In genomic region chr14:79426730-79427365, GRCm38 (mm10) we compare ENCODE assay signal across 9 mouse cellular contexts. TPM values are rescaled to one million over a fixed set of nuclear protein-coding genes. Genes with fewer than 3 reads are reported as not detected.
DNase-seq lines count a peak whose midpoint lies in the region; ATAC-seq and TF ChIP-seq lines count a peak whose summit lies in the region.
"Not testable (repeated sequence)": the region's sequence is repeated elsewhere in the genome, so short reads cannot be mapped to it uniquely, and the experiment has no call there.
"Had no signal": no experiment of that assay in that cellular context is flagged by ENCODE, and none has a peak within 500 bp of the region (broad histone marks: within the 10 kb centered on the region; RNA-seq: fewer than 3 reads in every experiment).

No protein-coding gene starts in this region.

- H3K27me3 ChIP-seq in embryonic facial prominence, embryonic 13.5 days; hindbrain, embryonic 12.5 days; kidney, postnatal 0 days (ENCODE audit: insufficient read depth, low read length); liver, embryonic 16.5 days (ENCODE audit: control insufficient read depth, insufficient read depth, low read depth, low read length); midbrain, embryonic 15.5 days (replicated peaks): not testable (repeated sequence)

- peaks cover 14% of the 10 kb centered on the region; the same call in 1 of the 2 replicates for H3K9me3 ChIP-seq in embryonic facial prominence, embryonic 13.5 days
- H3K9me3 ChIP-seq in hindbrain, embryonic 12.5 days (replicated peaks); kidney, postnatal 0 days (replicated peaks; ENCODE audit: low read length); liver, embryonic 16.5 days (replicated peaks; ENCODE audit: control insufficient read depth, low read length); midbrain, embryonic 15.5 days: not testable (repeated sequence)

- not testable (repeated sequence) for TF ChIP-seq POLR2A in bone marrow macrophage, adult 2 months (IDR thresholded peaks at IDR 0.05; ENCODE audit: borderline replicate concordance, low read depth, low read length)

- ATAC-seq in embryonic facial prominence, embryonic 13.5 days (ENCODE audit: insufficient number of reproducible peaks, insufficient read depth, low FRiP score, low TSS enrichment, low read depth), result 0 out of 2 replicates have a peak, but pooled peaks have one; percentile 29
- ATAC-seq in granulocyte monocyte progenitor cell, adult 5-6 weeks (replicated peaks; ENCODE audit: poor library complexity, severe bottlenecking), result peak; percentile 2
- ATAC-seq in hindbrain, embryonic 12.5 days (ENCODE audit: low FRiP score), result peak; percentile 69
- ATAC-seq in kidney, postnatal 0 days (replicated peaks; ENCODE audit: low FRiP score, low read depth), result peak; percentile 5; the same call in 1 of the 2 replicates
- peak; percentile 7; the same call in 1 of the 2 replicates for ATAC-seq in liver, embryonic 16.5 days (ENCODE audit: low read depth)
- ATAC-seq in midbrain, embryonic 15.5 days (replicated peaks), result peak; percentile 73

- H3K27ac ChIP-seq in bone marrow macrophage, adult 2 months (ENCODE audit: insufficient read depth, low read depth, low read length), result peak overlapping the region; percentile 73
- peak overlapping the region; percentile 82 for H3K27ac ChIP-seq in embryonic facial prominence, embryonic 13.5 days
- peak overlapping the region; percentile 89; the same call in 1 of the 2 replicates for H3K27ac ChIP-seq in hindbrain, embryonic 12.5 days
- H3K27ac ChIP-seq in kidney, postnatal 0 days, result peak overlapping the region; percentile 81
- peak overlapping the region; percentile 97 for H3K27ac ChIP-seq in liver, embryonic 16.5 days (ENCODE audit: low read length)
- H3K27ac ChIP-seq in midbrain, embryonic 15.5 days, result peak overlapping the region; percentile 89

- H3K4me1 ChIP-seq in bone marrow macrophage, adult 2 months (ENCODE audit: control insufficient read depth, insufficient read depth, low read length); embryonic facial prominence, embryonic 13.5 days; hindbrain, embryonic 12.5 days; kidney, postnatal 0 days (replicated peaks; ENCODE audit: insufficient read depth, low read length); liver, embryonic 16.5 days (ENCODE audit: control insufficient read depth, low read depth, low read length); midbrain, embryonic 15.5 days: not testable (repeated sequence)

- H3K36me3 ChIP-seq in embryonic facial prominence, embryonic 13.5 days, result peaks cover 25% of the 10 kb centered on the region
- H3K36me3 ChIP-seq in hindbrain, embryonic 12.5 days, result peaks cover 14% of the 10 kb centered on the region
- not testable (repeated sequence) for H3K36me3 ChIP-seq in kidney, postnatal 0 days (ENCODE audit: insufficient read depth, low read length); liver, embryonic 16.5 days (ENCODE audit: control insufficient read depth, insufficient read depth)
- H3K36me3 ChIP-seq in midbrain, embryonic 15.5 days (replicated peaks), result peaks cover 11% of the 10 kb centered on the region; the same call in 1 of the 2 replicates

- 61% methylated on average over 12 of the region's 59 CpGs for WGBS in embryonic facial prominence, embryonic 13.5 days
- 61% methylated on average over 8 of the region's 59 CpGs for WGBS in hindbrain, embryonic 12.5 days
- 84% methylated on average over 5 of the region's 59 CpGs for WGBS in kidney, postnatal 0 days
- 79% methylated on average over 7 of the region's 59 CpGs for WGBS in liver, embryonic 16.5 days (ENCODE audit: insufficient replicate concordance)
- 57% methylated on average over 12 of the region's 59 CpGs for WGBS in midbrain, embryonic 15.5 days

- H3K4me2 ChIP-seq in embryonic facial prominence, embryonic 13.5 days, result peak overlapping the region; percentile 55
- H3K4me2 ChIP-seq in hindbrain, embryonic 12.5 days (replicated peaks), result peak overlapping the region; percentile 51
- peak overlapping the region; percentile 50 for H3K4me2 ChIP-seq in kidney, postnatal 0 days (ENCODE audit: low read length)
- peak overlapping the region; percentile 61 for H3K4me2 ChIP-seq in liver, embryonic 16.5 days (ENCODE audit: low read depth, low read length)
- H3K4me2 ChIP-seq in midbrain, embryonic 15.5 days, result peak overlapping the region; percentile 51

- peak overlapping the region; percentile 56 for H3K4me3 ChIP-seq in bone marrow macrophage, adult 2 months (ENCODE audit: insufficient read depth, low read length)
- H3K4me3 ChIP-seq in embryonic facial prominence, embryonic 13.5 days, result peak overlapping the region; percentile 52
- peak overlapping the region; percentile 55 for H3K4me3 ChIP-seq in hindbrain, embryonic 12.5 days
- H3K4me3 ChIP-seq in kidney, postnatal 0 days (replicated peaks; ENCODE audit: low read depth, low read length), result peak overlapping the region; percentile 36
- peak overlapping the region; percentile 70 for H3K4me3 ChIP-seq in liver, embryonic 16.5 days (ENCODE audit: low read depth, low read length)
- H3K4me3 ChIP-seq in midbrain, embryonic 15.5 days, result peak overlapping the region; percentile 59

- not testable (repeated sequence) for DNase-seq in kidney, postnatal 0 days (ENCODE audit: low spot score)
- peak; percentile 35 for DNase-seq in testis, postnatal 14 days (ENCODE audit: low spot score)

- TF ChIP-seq CTCF in bone marrow macrophage, adult 2 months (IDR thresholded peaks at IDR 0.05; ENCODE audit: low read depth, low read length); kidney, postnatal 0 days (IDR thresholded peaks at IDR 0.05; ENCODE audit: low read depth): not testable (repeated sequence)

- H3K9ac ChIP-seq in embryonic facial prominence, embryonic 13.5 days, result peak overlapping the region; percentile 72
- H3K9ac ChIP-seq in hindbrain, embryonic 12.5 days, result peak overlapping the region; percentile 58; the same call in 1 of the 2 replicates
- peak overlapping the region; percentile 54 for H3K9ac ChIP-seq in kidney, postnatal 0 days (ENCODE audit: low read depth, low read length)
- H3K9ac ChIP-seq in liver, embryonic 16.5 days (ENCODE audit: low read depth, low read length), result peak overlapping the region; percentile 73
- H3K9ac ChIP-seq in midbrain, embryonic 15.5 days, result peak overlapping the region; percentile 63

RNA-seq across cellular contexts. Expression of gene Kbtbd7, which starts 0.5 kb away (rescaled TPM):
- 6.5 and 8.7 TPM in 2 replicates for polyA plus RNA-seq in bone marrow macrophage, adult 2 months (2012; ENCODE audit: insufficient read depth, insufficient read length, missing spikeins)
- 12.6 and 13.3 TPM in 2 replicates for polyA plus RNA-seq in embryonic facial prominence, embryonic 13.5 days (2015; fragmentation: Nextera tagmentation; extraction: Ambion mirVana)
- 6.0 and 10.0 TPM in 2 replicates for total RNA-seq in granulocyte monocyte progenitor cell, adult 5-6 weeks (2014; fragmentation: Nextera tagmentation)
- 13.9 and 15.7 TPM in 2 replicates for total RNA-seq in granulocyte monocyte progenitor cell, adult 5-6 weeks (2017)
- 22.6 and 23.1 TPM in 2 replicates for polyA plus RNA-seq in hindbrain, embryonic 12.5 days (2016; fragmentation: Nextera tagmentation; extraction: Ambion mirVana)
- 9.7 and 10.1 TPM in 2 replicates for polyA plus RNA-seq in kidney, postnatal 0 days (2015; fragmentation: Nextera tagmentation; extraction: Ambion mirVana)
- polyA plus RNA-seq in liver, embryonic 16.5 days (2015; fragmentation: Nextera tagmentation; extraction: Ambion mirVana), result 3.2 and 3.4 TPM in 2 replicates
- 21.3 and 22.6 TPM in 2 replicates for polyA plus RNA-seq in midbrain, embryonic 15.5 days (2015; fragmentation: Nextera tagmentation; extraction: Ambion mirVana)

RNA-seq across cellular contexts. Expression of gene Kbtbd6, which starts 24.8 kb away (rescaled TPM):
- 0.50 and 1.0 TPM in 2 replicates for polyA plus RNA-seq in bone marrow macrophage, adult 2 months (2012; ENCODE audit: insufficient read depth, insufficient read length, missing spikeins)
- 2.6 and 3.1 TPM in 2 replicates for polyA plus RNA-seq in embryonic facial prominence, embryonic 13.5 days (2015; fragmentation: Nextera tagmentation; extraction: Ambion mirVana)
- 0.77 and 1.3 TPM in 2 replicates for total RNA-seq in granulocyte monocyte progenitor cell, adult 5-6 weeks (2014; fragmentation: Nextera tagmentation)
- total RNA-seq in granulocyte monocyte progenitor cell, adult 5-6 weeks (2017), result 6.2 and 7.2 TPM in 2 replicates
- 3.1 and 4.5 TPM in 2 replicates for polyA plus RNA-seq in hindbrain, embryonic 12.5 days (2016; fragmentation: Nextera tagmentation; extraction: Ambion mirVana)
- 2.0 and 2.1 TPM in 2 replicates for polyA plus RNA-seq in kidney, postnatal 0 days (2015; fragmentation: Nextera tagmentation; extraction: Ambion mirVana)
- 2.5 and 2.9 TPM in 2 replicates for polyA plus RNA-seq in liver, embryonic 16.5 days (2015; fragmentation: Nextera tagmentation; extraction: Ambion mirVana)
- 1.7 and 1.9 TPM in 2 replicates for polyA plus RNA-seq in midbrain, embryonic 15.5 days (2015; fragmentation: Nextera tagmentation; extraction: Ambion mirVana)
- total RNA-seq: gastrocnemius, postnatal 25 days had no signal

RNA-seq across cellular contexts. Expression of gene Mtrf1, which starts 29.3 kb away (rescaled TPM):
- polyA plus RNA-seq in bone marrow macrophage, adult 2 months (2012; ENCODE audit: insufficient read depth, insufficient read length, missing spikeins), result 6.6 and 8.3 TPM in 2 replicates
- polyA plus RNA-seq in embryonic facial prominence, embryonic 13.5 days (2015; fragmentation: Nextera tagmentation; extraction: Ambion mirVana), result 11.4 and 12.0 TPM in 2 replicates
- total RNA-seq in granulocyte monocyte progenitor cell, adult 5-6 weeks (2014; fragmentation: Nextera tagmentation), result 12.0 and 12.8 TPM in 2 replicates
- total RNA-seq in granulocyte monocyte progenitor cell, adult 5-6 weeks (2017), result 21.0 and 31.2 TPM in 2 replicates
- polyA plus RNA-seq in hindbrain, embryonic 12.5 days (2016; fragmentation: Nextera tagmentation; extraction: Ambion mirVana), result 9.8 and 11.1 TPM in 2 replicates
- 10.9 and 12.2 TPM in 2 replicates for polyA plus RNA-seq in kidney, postnatal 0 days (2015; fragmentation: Nextera tagmentation; extraction: Ambion mirVana)
- 3.5 and 4.3 TPM in 2 replicates for polyA plus RNA-seq in liver, embryonic 16.5 days (2015; fragmentation: Nextera tagmentation; extraction: Ambion mirVana)
- 10.8 and 11.2 TPM in 2 replicates for polyA plus RNA-seq in midbrain, embryonic 15.5 days (2015; fragmentation: Nextera tagmentation; extraction: Ambion mirVana)

RNA-seq across cellular contexts. Expression of gene Naa16, which starts 36.3 kb away (rescaled TPM):
- 24.1 and 25.4 TPM in 2 replicates for polyA plus RNA-seq in bone marrow macrophage, adult 2 months (2012; ENCODE audit: insufficient read depth, insufficient read length, missing spikeins)
- polyA plus RNA-seq in embryonic facial prominence, embryonic 13.5 days (2015; fragmentation: Nextera tagmentation; extraction: Ambion mirVana), result 51.0 and 51.6 TPM in 2 replicates
- 51.5 and 55.2 TPM in 2 replicates for total RNA-seq in granulocyte monocyte progenitor cell, adult 5-6 weeks (2014; fragmentation: Nextera tagmentation)
- total RNA-seq in granulocyte monocyte progenitor cell, adult 5-6 weeks (2017), result 47.0 and 47.3 TPM in 2 replicates
- polyA plus RNA-seq in hindbrain, embryonic 12.5 days (2016; fragmentation: Nextera tagmentation; extraction: Ambion mirVana), result 33.9 and 39.4 TPM in 2 replicates
- polyA plus RNA-seq in kidney, postnatal 0 days (2015; fragmentation: Nextera tagmentation; extraction: Ambion mirVana), result 30.7 and 32.5 TPM in 2 replicates
- 21.3 and 25.0 TPM in 2 replicates for polyA plus RNA-seq in liver, embryonic 16.5 days (2015; fragmentation: Nextera tagmentation; extraction: Ambion mirVana)
- 20.2 and 22.8 TPM in 2 replicates for polyA plus RNA-seq in midbrain, embryonic 15.5 days (2015; fragmentation: Nextera tagmentation; extraction: Ambion mirVana)

RNA-seq across cellular contexts. Expression of gene Elf1, which starts 54.1 kb away (rescaled TPM):
- 69.9 and 74.0 TPM in 2 replicates for polyA plus RNA-seq in bone marrow macrophage, adult 2 months (2012; ENCODE audit: insufficient read depth, insufficient read length, missing spikeins)
- polyA plus RNA-seq in embryonic facial prominence, embryonic 13.5 days (2015; fragmentation: Nextera tagmentation; extraction: Ambion mirVana), result 12.9 and 13.1 TPM in 2 replicates
- total RNA-seq in granulocyte monocyte progenitor cell, adult 5-6 weeks (2014; fragmentation: Nextera tagmentation), result 92.6 and 98.6 TPM in 2 replicates
- 178 and 188 TPM in 2 replicates for total RNA-seq in granulocyte monocyte progenitor cell, adult 5-6 weeks (2017)
- 9.6 and 10.3 TPM in 2 replicates for polyA plus RNA-seq in hindbrain, embryonic 12.5 days (2016; fragmentation: Nextera tagmentation; extraction: Ambion mirVana)
- polyA plus RNA-seq in kidney, postnatal 0 days (2015; fragmentation: Nextera tagmentation; extraction: Ambion mirVana), result 18.2 and 18.3 TPM in 2 replicates
- polyA plus RNA-seq in liver, embryonic 16.5 days (2015; fragmentation: Nextera tagmentation; extraction: Ambion mirVana), result 7.8 and 8.8 TPM in 2 replicates
- polyA plus RNA-seq in midbrain, embryonic 15.5 days (2015; fragmentation: Nextera tagmentation; extraction: Ambion mirVana), result 3.0 and 3.6 TPM in 2 replicates

Comparison
In these comparisons a context has a peak if more than half of its experiments do, and no peak if none do; other contexts are left out.
1. ATAC-seq: peak in every context shown above with its lines; median percentile 73 in midbrain, embryonic 15.5 days; 69 in hindbrain, embryonic 12.5 days; 29 in embryonic facial prominence, embryonic 13.5 days; 7 in liver, embryonic 16.5 days; 5 in kidney, postnatal 0 days; 2 in granulocyte monocyte progenitor cell, adult 5-6 weeks.